Mouse (Mus musculus) frontal cortex, postnatal 10 days (tissue): ENCODE measurements around the gene Klhdc1.

Experiments
- DNase-seq, 2 experiments: peaks; one replicate each; pipeline ENCODE4 v3.0.0; 2022; ENCODE audit warnings: low spot score in 2 of 2, mixed read lengths in 1 of 2

The Klhdc1 gene

GRCm38 (mm10) chr12:69240876-69241275 lies at the start of gene Klhdc1:
Gene Klhdc1 (plus strand): TSS chr12:69241176.
- no peak for DNase-seq

- no peak for DNase-seq
These were observed 49.6 kb upstream of the Klhdc1 start for GRCm38 (mm10) chr12:69191396-69191795.

- no peak for DNase-seq
These were observed 48.3 kb upstream of the Klhdc1 start for GRCm38 (mm10) chr12:69192637-69193036.

- peak; percentile 41 to 68 for DNase-seq
These were observed 44.3 kb upstream of the Klhdc1 start, which contains the start of gene Gm49383 for GRCm38 (mm10) chr12:69196444-69197377. Gene Gm49383 (minus strand): TSS chr12:69197104.

GRCm38 (mm10) chr12:69197378-69198163 lies 43.4 kb upstream of the Klhdc1 start:
- peak in 1 of 2 experiments; percentile 60 for DNase-seq

- DNase-seq: peak in 1 of 2 experiments; percentile 63
These were observed 42.8 kb upstream of the Klhdc1 start, which contains the start of gene Dnaaf2 for GRCm38 (mm10) chr12:69198164-69198535. Gene Dnaaf2 (minus strand): TSS chr12:69198429.

GRCm38 (mm10) chr12:69198985-69199384 lies 42.0 kb upstream of the Klhdc1 start:
- DNase-seq: no peak

GRCm38 (mm10) chr12:69204052-69204833 lies 36.7 kb upstream of the Klhdc1 start, which contains the start of gene Gm49384:
Gene Gm49384 (minus strand): TSS chr12:69204267.
- DNase-seq: no peak

- DNase-seq: no peak
These were observed 33.6 kb upstream of the Klhdc1 start for GRCm38 (mm10) chr12:69207396-69207795.

GRCm38 (mm10) chr12:69207926-69208325 lies 33.0 kb upstream of the Klhdc1 start:
- no peak for DNase-seq

- DNase-seq: no peak
These were observed 32.5 kb upstream of the Klhdc1 start for GRCm38 (mm10) chr12:69208520-69208919.

GRCm38 (mm10) chr12:69210056-69210979 lies 30.7 kb upstream of the Klhdc1 start:
- DNase-seq: no peak

- DNase-seq: no peak
These were observed 29.9 kb upstream of the Klhdc1 start for GRCm38 (mm10) chr12:69211057-69211456.

- DNase-seq: no peak
These were observed 27.7 kb upstream of the Klhdc1 start for GRCm38 (mm10) chr12:69213186-69213777.

- no peak for DNase-seq
These were observed 26.6 kb upstream of the Klhdc1 start for GRCm38 (mm10) chr12:69214393-69214792.

- DNase-seq: peak in 1 of 2 experiments; percentile 43
These were observed 25.8 kb upstream of the Klhdc1 start for GRCm38 (mm10) chr12:69215000-69215785.

GRCm38 (mm10) chr12:69216587-69216986 lies 24.4 kb upstream of the Klhdc1 start:
- DNase-seq: no peak

GRCm38 (mm10) chr12:69220613-69221277 lies 20.2 kb upstream of the Klhdc1 start:
- no peak for DNase-seq
